10 mouse cellular contexts compared by ENCODE assay signal in genomic region chr3:96595661-96596060, GRCm38 (mm10). TPM values are rescaled to one million over a fixed set of nuclear protein-coding genes. Genes with fewer than 3 reads are reported as not detected.
DNase-seq lines count a peak whose midpoint lies in the region; ATAC-seq and TF ChIP-seq lines count a peak whose summit lies in the region.
"Had no signal": no experiment of that assay in that cellular context is flagged by ENCODE, and none has a peak within 500 bp of the region (broad histone marks: within the 10 kb centered on the region; RNA-seq: fewer than 3 reads in every experiment).

No protein-coding gene starts in this region.

- peaks cover 30% of the 10 kb centered on the region for H3K4me1 ChIP-seq in kidney, embryonic 14.5 days (ENCODE audit: control insufficient read depth, insufficient read depth, low read length)
- peaks cover 18% of the 10 kb centered on the region for H3K4me1 ChIP-seq in cerebellum, adult 2 months (ENCODE audit: control insufficient read depth, insufficient read depth, low read length)
- H3K4me1 ChIP-seq in heart, embryonic 16.5 days (ENCODE audit: control insufficient read depth, insufficient read depth, low read length), result peaks cover 34% of the 10 kb centered on the region
- H3K4me1 ChIP-seq in midbrain, embryonic 15.5 days, result peaks cover 66% of the 10 kb centered on the region

- H3K27ac ChIP-seq in kidney, embryonic 14.5 days (ENCODE audit: low read depth, low read length), result no peak overlapping the region
- H3K27ac ChIP-seq in cerebellum, adult 2 months (ENCODE audit: insufficient read depth, low read length), result peak overlapping the region; percentile 99
- H3K27ac ChIP-seq in heart, embryonic 16.5 days (ENCODE audit: low read length), result peak overlapping the region; percentile 82
- peak overlapping the region; percentile 53 for H3K27ac ChIP-seq in midbrain, embryonic 15.5 days

- no peak for TF ChIP-seq CTCF in cerebellum, adult 2 months (IDR thresholded peaks at IDR 0.05; ENCODE audit: borderline replicate concordance, insufficient read depth, low read depth, low read length)

- no peak overlapping the region; the same call in 1 of the 2 replicates for H3K9ac ChIP-seq in kidney, embryonic 14.5 days (ENCODE audit: low read depth, low read length)
- peak overlapping the region; percentile 81 for H3K9ac ChIP-seq in heart, embryonic 16.5 days (ENCODE audit: low read length)
- H3K9ac ChIP-seq in midbrain, embryonic 15.5 days, result peak overlapping the region; percentile 51; the same call in 1 of the 2 replicates

- no peak for DNase-seq in kidney, adult 8-10 months
- peak; percentile 59 to 76 for DNase-seq in cerebellum, adult 2 months
- DNase-seq in natural killer cell, adult 2 months (ENCODE audit: low spot score in 2 of 2), result no peak
- no peak for DNase-seq in urinary bladder, postnatal 36 days (ENCODE audit: low spot score in 2 of 2)
- DNase-seq in kidney, postnatal 36 days, result no peak

- H3K36me3 ChIP-seq in kidney, embryonic 14.5 days (ENCODE audit: control insufficient read depth, insufficient read depth, low read length), result no peaks in the 10 kb centered on the region
- H3K36me3 ChIP-seq in heart, embryonic 16.5 days (ENCODE audit: control insufficient read depth, insufficient read depth), result no peaks in the 10 kb centered on the region
- H3K36me3 ChIP-seq in midbrain, embryonic 15.5 days (replicated peaks), result no peaks in the 10 kb centered on the region

- H3K4me2 ChIP-seq in kidney, embryonic 14.5 days (replicated peaks; ENCODE audit: low read depth, low read length), result peak overlapping the region; percentile 96; the same call in 1 of the 2 replicates
- H3K4me2 ChIP-seq in heart, embryonic 16.5 days (ENCODE audit: low read depth, low read length), result peak overlapping the region; percentile 85
- H3K4me2 ChIP-seq in midbrain, embryonic 15.5 days, result peak overlapping the region; percentile 95

- no peak for TF ChIP-seq POLR2A in cerebellum, adult 2 months (IDR thresholded peaks at IDR 0.05; ENCODE audit: borderline replicate concordance, insufficient read depth, low read length)

- WGBS in kidney, embryonic 14.5 days, result 22% methylated on average over 6 of the region's 6 CpGs
- 8% methylated on average over 6 of the region's 6 CpGs for WGBS in cerebellum, adult 2 months
- WGBS in heart, embryonic 16.5 days, result 31% methylated on average over 6 of the region's 6 CpGs
- 23% methylated on average over 6 of the region's 6 CpGs for whole genome bisulfite sequencing in midbrain, embryonic 15.5 days

- H3K9me3 ChIP-seq in kidney, embryonic 14.5 days (ENCODE audit: control insufficient read depth, low read length), result no peaks in the 10 kb centered on the region
- H3K9me3 ChIP-seq in heart, embryonic 16.5 days (replicated peaks; ENCODE audit: control insufficient read depth, low read length), result no peaks in the 10 kb centered on the region
- no peaks in the 10 kb centered on the region for H3K9me3 ChIP-seq in midbrain, embryonic 15.5 days

- ATAC-seq in kidney, embryonic 14.5 days (ENCODE audit: low FRiP score, low TSS enrichment), result no peak
- ATAC-seq in heart, embryonic 16.5 days (replicated peaks; ENCODE audit: extremely low read depth, insufficient read depth, low FRiP score), result no peak
- no peak for ATAC-seq in midbrain, embryonic 15.5 days (replicated peaks)
- ATAC-seq: Patski had no signal

- H3K4me3 ChIP-seq in kidney, embryonic 14.5 days (ENCODE audit: low read length), result peak overlapping the region; percentile 47; the same call in 1 of the 2 replicates
- H3K4me3 ChIP-seq in cerebellum, adult 2 months (replicated peaks; ENCODE audit: insufficient read depth, low read depth, low read length), result peak overlapping the region; percentile 73
- H3K4me3 ChIP-seq in heart, embryonic 16.5 days (ENCODE audit: low read length), result peak overlapping the region; percentile 69
- peak overlapping the region; percentile 51 for H3K4me3 ChIP-seq in midbrain, embryonic 15.5 days

- H3K27me3 ChIP-seq in kidney, embryonic 14.5 days (ENCODE audit: control insufficient read depth, insufficient read depth, low read length), result peaks cover 28% of the 10 kb centered on the region
- no peaks in the 10 kb centered on the region for H3K27me3 ChIP-seq in cerebellum, adult 2 months (ENCODE audit: control insufficient read depth, insufficient read depth, low read length)
- peaks cover 2% of the 10 kb centered on the region; the same call in 1 of the 2 replicates for H3K27me3 ChIP-seq in heart, embryonic 16.5 days (ENCODE audit: control insufficient read depth, insufficient read depth, low read length)
- peaks cover 3% of the 10 kb centered on the region; the same call in 1 of the 2 replicates for H3K27me3 ChIP-seq in midbrain, embryonic 15.5 days (replicated peaks)
- H3K27me3 ChIP-seq: Patski had no signal

RNA-seq across cellular contexts. Expression of gene Ankrd34a, which starts 0.8 kb away (rescaled TPM):
- 1.8 and 2.4 TPM in 2 replicates for polyA plus RNA-seq in kidney, embryonic 14.5 days (2014; fragmentation: Nextera tagmentation; extraction: Ambion mirVana)
- polyA plus RNA-seq in cerebellum, adult 2 months (2012; rRNA removed), result 53.2 and 58.1 TPM in 2 replicates
- 6.9 and 7.2 TPM in 2 replicates for polyA plus RNA-seq in heart, embryonic 16.5 days (2015; fragmentation: Nextera tagmentation; extraction: Ambion mirVana)
- polyA plus RNA-seq in midbrain, embryonic 15.5 days (2015; fragmentation: Nextera tagmentation; extraction: Ambion mirVana), result 15.0 and 16.7 TPM in 2 replicates

RNA-seq across cellular contexts. Expression of gene Polr3gl, which starts 1.7 kb away (rescaled TPM):
- polyA plus RNA-seq in kidney, embryonic 14.5 days (2014; fragmentation: Nextera tagmentation; extraction: Ambion mirVana), result 18.0 and 22.3 TPM in 2 replicates
- polyA plus RNA-seq in cerebellum, adult 2 months (2012; rRNA removed), result 53.1 and 55.5 TPM in 2 replicates
- 33.4 and 36.4 TPM in 2 replicates for polyA plus RNA-seq in heart, embryonic 16.5 days (2015; fragmentation: Nextera tagmentation; extraction: Ambion mirVana)
- 35.7 and 36.9 TPM in 2 replicates for polyA plus RNA-seq in midbrain, embryonic 15.5 days (2015; fragmentation: Nextera tagmentation; extraction: Ambion mirVana)

RNA-seq across cellular contexts. Expression of gene Lix1l, which starts 5.3 kb away (rescaled TPM):
- 5.8 and 7.0 TPM in 2 replicates for polyA plus RNA-seq in kidney, embryonic 14.5 days (2014; fragmentation: Nextera tagmentation; extraction: Ambion mirVana)
- 23.9 and 24.7 TPM in 2 replicates for polyA plus RNA-seq in cerebellum, adult 2 months (2012; rRNA removed)
- polyA plus RNA-seq in heart, embryonic 16.5 days (2015; fragmentation: Nextera tagmentation; extraction: Ambion mirVana), result 4.3 and 4.5 TPM in 2 replicates
- 3.9 and 4.5 TPM in 2 replicates for polyA plus RNA-seq in midbrain, embryonic 15.5 days (2015; fragmentation: Nextera tagmentation; extraction: Ambion mirVana)

RNA-seq across cellular contexts. Expression of gene Gm16253, which starts 18.9 kb away (rescaled TPM):
- polyA plus RNA-seq in kidney, embryonic 14.5 days (2014; fragmentation: Nextera tagmentation; extraction: Ambion mirVana), result 0.72 and 1.3 TPM in 2 replicates
- not detected in 2 replicates for polyA plus RNA-seq in cerebellum, adult 2 months (2012; rRNA removed)
- 1.3 and 1.4 TPM in 2 replicates for polyA plus RNA-seq in heart, embryonic 16.5 days (2015; fragmentation: Nextera tagmentation; extraction: Ambion mirVana)
- polyA plus RNA-seq in midbrain, embryonic 15.5 days (2015; fragmentation: Nextera tagmentation; extraction: Ambion mirVana), result 1.1 and 2.1 TPM in 2 replicates
- polyA plus RNA-seq: large intestine, adult 2 months had no signal

RNA-seq across cellular contexts. Expression of gene Rbm8a, which starts 34.1 kb away (rescaled TPM):
- 167 and 236 TPM in 2 replicates for polyA plus RNA-seq in kidney, embryonic 14.5 days (2014; fragmentation: Nextera tagmentation; extraction: Ambion mirVana)
- polyA plus RNA-seq in cerebellum, adult 2 months (2012; rRNA removed), result 44.6 and 45.4 TPM in 2 replicates
- 83.8 and 86.4 TPM in 2 replicates for polyA plus RNA-seq in heart, embryonic 16.5 days (2015; fragmentation: Nextera tagmentation; extraction: Ambion mirVana)
- polyA plus RNA-seq in midbrain, embryonic 15.5 days (2015; fragmentation: Nextera tagmentation; extraction: Ambion mirVana), result 121 and 127 TPM in 2 replicates

Comparison
In these comparisons a context has a peak if more than half of its experiments do, and no peak if none do; other contexts are left out.
1. DNase-seq: peak in cerebellum, adult 2 months (2 of 2); none in kidney, adult 8-10 months (0 of 2), natural killer cell, adult 2 months (0 of 2), urinary bladder, postnatal 36 days (0 of 2) and kidney, postnatal 36 days (0 of 2).
2. Peak in every context shown above with its lines, with median percentiles within 50 percentile points of each other: H3K4me2 ChIP-seq and H3K4me3 ChIP-seq.